Comparison of ENCODE assay signal across 9 mouse cellular contexts in the genomic region with DNA sequence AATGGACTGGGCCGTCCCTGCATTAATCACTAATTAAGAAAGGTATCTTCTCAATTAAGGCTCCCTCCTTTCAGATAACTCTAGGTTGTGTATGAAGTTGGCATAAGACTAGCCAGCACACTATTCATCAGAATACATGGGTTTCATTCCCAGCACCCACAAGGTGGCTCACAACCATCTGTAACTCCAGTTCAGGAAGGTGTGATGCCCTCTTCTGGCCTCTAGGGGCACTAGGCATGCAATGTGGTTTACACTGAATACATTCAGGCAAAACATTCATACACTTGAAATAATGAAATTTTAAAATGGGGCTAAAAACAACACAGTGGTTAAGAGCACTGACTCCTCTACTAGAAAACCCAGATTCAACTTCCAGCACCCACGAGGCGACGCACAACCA. TPM values are rescaled to one million over a fixed set of nuclear protein-coding genes. Genes with fewer than 3 reads are reported as not detected.
DNase-seq lines count a peak whose midpoint lies in the region; ATAC-seq and TF ChIP-seq lines count a peak whose summit lies in the region.
"Had no signal": no experiment of that assay in that cellular context is flagged by ENCODE, and none has a peak within 500 bp of the region (broad histone marks: within the 10 kb centered on the region; RNA-seq: fewer than 3 reads in every experiment).

No protein-coding gene starts in this region.

- no peaks in the 10 kb centered on the region for H3K9me3 ChIP-seq in liver, embryonic 11.5 days (ENCODE audit: control insufficient read depth, low read length)

- no peak overlapping the region for H3K27ac ChIP-seq in bone marrow macrophage, adult 2 months (ENCODE audit: insufficient read depth, low read depth, low read length)
- peak overlapping the region; percentile 73 for H3K27ac ChIP-seq in liver, embryonic 11.5 days (ENCODE audit: low read depth, low read length)

- no peaks in the 10 kb centered on the region for H3K27me3 ChIP-seq in liver, embryonic 11.5 days (replicated peaks; ENCODE audit: control insufficient read depth, insufficient read depth, low read length)

- no peak overlapping the region for H3K4me3 ChIP-seq in bone marrow macrophage, adult 2 months (ENCODE audit: insufficient read depth, low read length)
- H3K4me3 ChIP-seq in liver, embryonic 11.5 days (ENCODE audit: low read depth, low read length) = no peak overlapping the region

- no peak for ATAC-seq in liver, embryonic 11.5 days (replicated peaks; ENCODE audit: low FRiP score)

- H3K9ac ChIP-seq in liver, embryonic 11.5 days (ENCODE audit: low read depth, low read length) = no peak overlapping the region

- H3K36me3 ChIP-seq in liver, embryonic 11.5 days (ENCODE audit: control insufficient read depth, insufficient read depth, low read length) = no peaks in the 10 kb centered on the region

- peak; percentile 50; the same call in 1 of the 2 replicates for TF ChIP-seq CTCF in bone marrow macrophage, adult 2 months (IDR thresholded peaks at IDR 0.05; ENCODE audit: low read depth, low read length)

- DNase-seq in embryo, embryonic 10 days (ENCODE audit: low spot score) = peak; percentile 70
- no peak for DNase-seq in embryo, embryonic 9.5 days (ENCODE audit: extremely low spot score)
- DNase-seq in 3T3-L1 (ENCODE audit: low read depth, low spot score) = peak; percentile 79
- no peak for DNase-seq in liver, embryonic 11.5 days (ENCODE audit: low spot score)
- DNase-seq in spleen, postnatal 4 days (ENCODE audit: low spot score in 2 of 2) = peak; percentile 61 to 72
- DNase-seq in adrenal gland, postnatal 25 days = no peak
- DNase-seq in gastrocnemius, postnatal 10 days = no peak

- 56% methylated on average over 4 of the region's 4 CpGs for WGBS in liver, embryonic 11.5 days

- no peak overlapping the region for H3K4me2 ChIP-seq in liver, embryonic 11.5 days

- TF ChIP-seq POLR2A in bone marrow macrophage, adult 2 months (IDR thresholded peaks at IDR 0.05; ENCODE audit: borderline replicate concordance, low read depth, low read length) = no peak

- peaks cover 7% of the 10 kb centered on the region for H3K4me1 ChIP-seq in bone marrow macrophage, adult 2 months (ENCODE audit: control insufficient read depth, insufficient read depth, low read length)
- peaks cover 28% of the 10 kb centered on the region for H3K4me1 ChIP-seq in liver, embryonic 11.5 days (replicated peaks; ENCODE audit: control insufficient read depth, insufficient read depth, low read length)

RNA-seq across cellular contexts. Expression of gene Rpl26, which starts 4.3 kb away (rescaled TPM):
- 2,262 and 2,432 TPM in 2 replicates for polyA plus RNA-seq in bone marrow macrophage, adult 2 months (2012; ENCODE audit: insufficient read depth, insufficient read length, missing spikeins)
- polyA plus RNA-seq in liver, embryonic 11.5 days (2014; fragmentation: Nextera tagmentation; extraction: Ambion mirVana) = 1,252 and 1,388 TPM in 2 replicates
- total RNA-seq in adrenal gland, postnatal 25 days (2021) = 1,094 and 1,140 TPM in 2 replicates
- 1,000 to 10,000 TPM in 1 of 2 experiments, 100 to 1,000 TPM in 1; 992 to 1,013 TPM for total RNA-seq in gastrocnemius, postnatal 10 days (2021)

RNA-seq across cellular contexts. Expression of gene Rnf222, which starts 8.8 kb away (rescaled TPM):
- polyA plus RNA-seq in bone marrow macrophage, adult 2 months (2012; ENCODE audit: insufficient read depth, insufficient read length, missing spikeins) = not detected in 2 replicates
- 0.10 and 0.16 TPM in 2 replicates for polyA plus RNA-seq in liver, embryonic 11.5 days (2014; fragmentation: Nextera tagmentation; extraction: Ambion mirVana)
- 0.15 TPM in 1 of 2 replicates, not detected in the other for total RNA-seq in adrenal gland, postnatal 25 days (2021)
- not detected for total RNA-seq in gastrocnemius, postnatal 10 days (2021)
- polyA plus RNA-seq: large intestine, adult 2 months had no signal

RNA-seq across cellular contexts. Expression of gene Ndel1, which starts 25.5 kb away (rescaled TPM):
- polyA plus RNA-seq in bone marrow macrophage, adult 2 months (2012; ENCODE audit: insufficient read depth, insufficient read length, missing spikeins) = 63.4 and 64.6 TPM in 2 replicates
- 47.8 and 53.9 TPM in 2 replicates for polyA plus RNA-seq in liver, embryonic 11.5 days (2014; fragmentation: Nextera tagmentation; extraction: Ambion mirVana)
- total RNA-seq in adrenal gland, postnatal 25 days (2021) = 54.4 and 70.0 TPM in 2 replicates
- 10 to 100 TPM; 58.3 to 68.8 TPM for total RNA-seq in gastrocnemius, postnatal 10 days (2021)

RNA-seq across cellular contexts. Expression of gene Odf4, which starts 29.8 kb away (rescaled TPM):
- polyA plus RNA-seq in bone marrow macrophage, adult 2 months (2012; ENCODE audit: insufficient read depth, insufficient read length, missing spikeins) = not detected in 2 replicates
- not detected in 2 replicates for polyA plus RNA-seq in liver, embryonic 11.5 days (2014; fragmentation: Nextera tagmentation; extraction: Ambion mirVana)
- total RNA-seq in adrenal gland, postnatal 25 days (2021) = 0.70 TPM in 1 of 2 replicates, not detected in the other
- total RNA-seq in gastrocnemius, postnatal 10 days (2021) = not detected
- polyA plus RNA-seq: large intestine, adult 2 months had no signal

Comparison
In these comparisons a context has a peak if more than half of its experiments do, and no peak if none do; other contexts are left out.
1. DNase-seq: peak in embryo, embryonic 10 days (single experiment), 3T3-L1 (single experiment) and spleen, postnatal 4 days (2 of 2); none in embryo, embryonic 9.5 days (single experiment), liver, embryonic 11.5 days (single experiment), adrenal gland, postnatal 25 days (single experiment) and gastrocnemius, postnatal 10 days (single experiment).